Mouse (Mus musculus): ENCODE results near the gene Gm49320. TPM values are rescaled to one million over a fixed set of nuclear protein-coding genes. Genes with fewer than 3 reads are reported as not detected.
A peak's percentile ranks its signal among the peaks of the same experiment; 100 is the strongest.

Gene Gm49320
- total RNA-seq, 1 experiment, result not detected

- Histone ChIP-seq H3K27ac (ENCODE audit: insufficient read depth, low read depth, low read length, poor library complexity, severe bottlenecking) (no peak overlapping the region), H3K4me1 (ENCODE audit: control insufficient read depth in 2 of 2, insufficient read depth in 2 of 2, low read length in 2 of 2, poor library complexity in 1 of 2) (peaks cover 8 to 20% of the 10 kb centered on the region in 2 experiments; a peak in 2 of 4 replicates), H3K9ac (ENCODE audit: insufficient read depth, low read depth, low read length, poor library complexity, severe bottlenecking) (peak overlapping the region; percentile 19), H3K9me3 (ENCODE audit: control insufficient read depth, insufficient read depth, low read depth, low read length) (no peaks in the 10 kb centered on the region), H3K4me3 (ENCODE audit: insufficient read depth in 1 of 2, low read depth in 1 of 2, low read length in 2 of 2, poor library complexity in 1 of 2, severe bottlenecking in 1 of 2) (peak overlapping the region; percentile 16 to 45; a peak in 3 of 4 replicates), H3K36me3 (ENCODE audit: control insufficient read depth, insufficient read depth, low read length, poor library complexity, severe bottlenecking) (peaks cover 17% of the 10 kb centered on the region)
- TF ChIP-seq ZC3H11A (IDR thresholded peaks at IDR 0.05; ENCODE audit: borderline replicate concordance, low read depth, low read length) (no peak), HCFC1 (IDR thresholded peaks at IDR 0.05; ENCODE audit: borderline replicate concordance, insufficient read depth, low read length) (no peak), MAFK (IDR thresholded peaks at IDR 0.05; ENCODE audit: insufficient read depth, low read depth, low read length) (no peak), CHD2 (IDR thresholded peaks at IDR 0.05; ENCODE audit: low read depth, low read length) (no peak), ZNF384 (IDR thresholded peaks at IDR 0.05; ENCODE audit: low read depth, low read length) (no peak)
- in situ Hi-C loops (cut with MboI; ENCODE audit: low sequenced_read_pairs in 2 of 2, unreplicated experiment in 2 of 2), result no loop called here
- DNase-seq (ENCODE audit: low read depth, low spot score), result no peak
These were observed 10.5 kb downstream of the Gm49320 start for GRCm38 (mm10) chr8:4249213-4249612.

DNA sequence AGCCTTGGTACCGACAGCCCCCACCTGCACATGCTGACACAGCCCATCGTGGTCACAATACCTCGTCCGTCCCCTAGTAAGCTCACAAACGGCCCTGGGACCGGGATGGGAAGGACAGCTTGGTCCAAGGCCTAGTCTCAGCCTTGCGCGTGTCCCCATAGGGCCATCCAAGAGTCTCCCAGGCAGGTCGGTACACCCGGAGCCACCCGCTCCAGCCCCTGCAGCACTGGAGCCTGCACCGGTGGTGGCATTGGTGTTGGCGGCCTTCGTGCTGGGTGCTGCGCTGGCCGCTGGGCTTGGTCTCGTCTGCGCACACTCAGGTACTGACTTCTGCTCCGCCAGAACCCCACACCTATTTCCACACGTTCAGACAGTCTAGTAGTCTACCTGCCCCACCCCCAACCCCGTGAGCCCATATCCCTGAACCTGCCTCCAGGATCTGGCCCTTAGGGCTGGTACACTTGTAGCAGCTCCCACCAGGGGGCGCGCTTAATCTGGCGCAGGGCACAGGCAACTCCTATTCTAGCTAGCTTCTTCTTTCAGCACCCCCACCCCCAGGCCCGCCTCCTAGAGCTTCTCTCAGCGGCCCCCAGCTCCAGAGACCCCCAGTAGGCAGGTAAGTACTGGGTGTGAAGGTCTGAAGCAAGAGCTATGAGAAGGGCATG, 11.8 kb downstream of the Gm49320 start:
- peaks cover 8 to 21% of the 10 kb centered on the region in 2 experiments; a peak in 2 of 4 replicates for H3K4me1 ChIP-seq (ENCODE audit: control insufficient read depth in 2 of 2, insufficient read depth in 2 of 2, low read length in 2 of 2, poor library complexity in 1 of 2)

GRCm38 (mm10) chr8:4252116-4252760, 13.6 kb downstream of the Gm49320 start:
- Histone ChIP-seq H3K4me1 (ENCODE audit: control insufficient read depth in 2 of 2, insufficient read depth in 2 of 2, low read length in 2 of 2, poor library complexity in 1 of 2) (peaks cover 8 to 19% of the 10 kb centered on the region in 2 experiments; a peak in 2 of 4 replicates), H3K36me3 (ENCODE audit: control insufficient read depth, insufficient read depth, low read length, poor library complexity, severe bottlenecking) (peaks cover 7% of the 10 kb centered on the region), H3K9ac (ENCODE audit: insufficient read depth, low read depth, low read length, poor library complexity, severe bottlenecking) (peak overlapping the region; percentile 46; the same call in 1 of the 2 replicates)

More for the DNA sequence above, 11.8 kb downstream of the Gm49320 start:
- DNase-seq (ENCODE audit: low read depth, low spot score), result no peak
- Histone ChIP-seq H3K9ac (ENCODE audit: insufficient read depth, low read depth, low read length, poor library complexity, severe bottlenecking) (peak overlapping the region; percentile 19), H3K4me3 (ENCODE audit: insufficient read depth in 1 of 2, low read depth in 1 of 2, low read length in 2 of 2, poor library complexity in 1 of 2, severe bottlenecking in 1 of 2) (peak overlapping the region; percentile 45 to 51; a peak in 2 of 4 replicates), H3K9me3 (ENCODE audit: control insufficient read depth, insufficient read depth, low read depth, low read length) (no peaks in the 10 kb centered on the region), H3K36me3 (ENCODE audit: control insufficient read depth, insufficient read depth, low read length, poor library complexity, severe bottlenecking) (peaks cover 15% of the 10 kb centered on the region), H3K27ac (ENCODE audit: insufficient read depth, low read depth, low read length, poor library complexity, severe bottlenecking) (no peak overlapping the region)
- TF ChIP-seq MAFK (IDR thresholded peaks at IDR 0.05; ENCODE audit: insufficient read depth, low read depth, low read length) (no peak), CHD2 (IDR thresholded peaks at IDR 0.05; ENCODE audit: low read depth, low read length) (no peak), HCFC1 (IDR thresholded peaks at IDR 0.05; ENCODE audit: borderline replicate concordance, insufficient read depth, low read length) (no peak), ZNF384 (IDR thresholded peaks at IDR 0.05; ENCODE audit: low read depth, low read length) (no peak), ZC3H11A (IDR thresholded peaks at IDR 0.05; ENCODE audit: borderline replicate concordance, low read depth, low read length) (no peak)
- in situ Hi-C loops (cut with MboI; ENCODE audit: low sequenced_read_pairs in 2 of 2, unreplicated experiment in 2 of 2), result no loop called here

DNA sequence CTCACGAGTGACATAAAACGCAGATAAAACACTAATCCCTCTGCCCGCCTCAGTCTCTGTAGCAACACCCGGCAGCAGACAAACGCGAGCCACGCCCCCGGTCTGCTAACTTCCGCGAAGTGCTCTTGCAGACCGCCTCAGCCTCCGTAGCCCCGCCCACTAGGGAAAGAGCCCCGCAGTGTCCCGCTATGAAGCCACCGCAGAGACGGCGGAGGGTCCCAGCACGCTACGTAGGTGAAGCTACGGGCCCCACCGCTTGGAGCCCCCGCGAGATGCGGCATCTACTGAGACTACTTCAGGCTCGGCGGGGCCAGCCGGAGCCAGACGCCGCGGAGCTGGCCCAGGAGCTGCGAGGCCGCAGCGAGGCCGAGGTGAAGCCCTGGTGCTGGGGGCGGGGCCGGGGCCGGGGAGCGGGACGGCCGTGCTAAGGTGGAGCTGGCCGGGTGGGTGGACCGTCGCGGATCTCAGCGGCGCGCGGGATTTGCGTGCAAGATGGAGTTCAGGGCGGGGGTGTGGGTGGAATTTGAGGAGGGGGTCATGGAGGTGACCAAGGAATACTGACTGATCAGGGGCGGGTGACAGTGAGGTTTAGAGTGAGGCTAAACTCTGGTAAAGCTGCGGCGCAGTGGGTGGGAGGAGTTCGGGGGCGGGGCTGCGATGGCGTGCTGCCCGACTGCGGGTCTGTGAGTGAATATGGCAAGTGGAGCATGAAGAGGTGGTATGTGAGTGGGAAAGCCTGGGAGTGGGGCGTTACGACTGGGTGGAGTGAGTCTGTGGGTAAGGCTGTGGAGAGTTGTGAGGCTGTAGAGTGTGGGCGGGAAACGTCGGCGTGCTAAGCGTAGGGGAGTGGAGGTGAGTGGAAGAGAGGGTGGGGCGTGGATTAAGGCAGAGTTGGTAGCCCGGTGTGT, 14.5 kb downstream of the Gm49320 start, which contains the start of gene Snapc2:
Snapc2 (plus strand) TSS at position 147 of the 908 bp plus-strand sequence.
- in situ Hi-C loops (cut with MboI; ENCODE audit: low sequenced_read_pairs in 2 of 2, unreplicated experiment in 2 of 2), result no loop called here
- Histone ChIP-seq H3K4me1 (ENCODE audit: control insufficient read depth in 2 of 2, insufficient read depth in 2 of 2, low read length in 2 of 2, poor library complexity in 1 of 2) (peaks cover 11 to 19% of the 10 kb centered on the region in 2 experiments; a peak in 1 of 4 replicates), H3K36me3 (ENCODE audit: control insufficient read depth, insufficient read depth, low read length, poor library complexity, severe bottlenecking) (peaks cover 7% of the 10 kb centered on the region), H3K9ac (ENCODE audit: insufficient read depth, low read depth, low read length, poor library complexity, severe bottlenecking) (peak within 1 kb of the TSS; percentile 91), H3K27ac (ENCODE audit: insufficient read depth, low read depth, low read length, poor library complexity, severe bottlenecking) (no peak within 1 kb of the TSS; the same call in 1 of the 2 replicates), H3K9me3 (ENCODE audit: control insufficient read depth, insufficient read depth, low read depth, low read length) (no peaks in the 10 kb centered on the region), H3K4me3 (ENCODE audit: insufficient read depth in 1 of 2, low read depth in 1 of 2, low read length in 2 of 2, poor library complexity in 1 of 2, severe bottlenecking in 1 of 2) (peak within 1 kb of the TSS; percentile 96 to 97)
- TF ChIP-seq HCFC1 (IDR thresholded peaks at IDR 0.05; ENCODE audit: borderline replicate concordance, insufficient read depth, low read length) (0 out of 2 replicates have a peak, but pooled peaks have one; percentile 12), CHD2 (IDR thresholded peaks at IDR 0.05; ENCODE audit: low read depth, low read length) (no peak)
- peak; percentile 91 for DNase-seq (ENCODE audit: low read depth, low spot score)

More at GRCm38 (mm10) chr8:4252116-4252760, 13.6 kb downstream of the Gm49320 start:
- peak overlapping the region in 1 of 2 experiments; percentile 97; a peak in 2 of 4 replicates for H3K4me3 ChIP-seq (ENCODE audit: insufficient read depth in 1 of 2, low read depth in 1 of 2, low read length in 2 of 2, poor library complexity in 1 of 2, severe bottlenecking in 1 of 2)
- in situ Hi-C loops (cut with MboI; ENCODE audit: low sequenced_read_pairs in 2 of 2, unreplicated experiment in 2 of 2), result no loop called here
- DNase-seq (ENCODE audit: low read depth, low spot score), result no peak
- TF ChIP-seq ZNF384 (IDR thresholded peaks at IDR 0.05; ENCODE audit: low read depth, low read length) (no peak), CHD2 (IDR thresholded peaks at IDR 0.05; ENCODE audit: low read depth, low read length) (no peak), HCFC1 (IDR thresholded peaks at IDR 0.05; ENCODE audit: borderline replicate concordance, insufficient read depth, low read length) (no peak), MAFK (IDR thresholded peaks at IDR 0.05; ENCODE audit: insufficient read depth, low read depth, low read length) (no peak), ZC3H11A (IDR thresholded peaks at IDR 0.05; ENCODE audit: borderline replicate concordance, low read depth, low read length) (no peak)
- no peak overlapping the region for H3K27ac ChIP-seq (ENCODE audit: insufficient read depth, low read depth, low read length, poor library complexity, severe bottlenecking)
- no peaks in the 10 kb centered on the region for H3K9me3 ChIP-seq (ENCODE audit: control insufficient read depth, insufficient read depth, low read depth, low read length)
